ENCODE assay signal across 10 mouse cellular contexts in genomic region chr13:49129845-49130244, GRCm38 (mm10). TPM values are rescaled to one million over a fixed set of nuclear protein-coding genes. Genes with fewer than 3 reads are reported as not detected.
DNase-seq lines count a peak whose midpoint lies in the region; ATAC-seq and TF ChIP-seq lines count a peak whose summit lies in the region.
"Had no signal": no experiment of that assay in that cellular context is flagged by ENCODE, and none has a peak within 500 bp of the region (broad histone marks: within the 10 kb centered on the region; RNA-seq: fewer than 3 reads in every experiment).

No protein-coding gene starts in this region.

- H3K9ac ChIP-seq in hindbrain, embryonic 11.5 days (ENCODE audit: low read depth, low read length), result no peak overlapping the region
- H3K9ac ChIP-seq in midbrain, postnatal 0 days (replicated peaks; ENCODE audit: low read length, poor library complexity, severe bottlenecking), result no peak overlapping the region
- H3K9ac ChIP-seq: stomach, embryonic 15.5 days had no signal

- 6% methylated on average over 4 of the region's 4 CpGs for WGBS in hindbrain, embryonic 11.5 days
- 4% methylated on average over 4 of the region's 4 CpGs for WGBS in midbrain, postnatal 0 days
- 93% methylated on average over 4 of the region's 4 CpGs for WGBS in thymus, adult 2 months

- no peak for TF ChIP-seq CTCF in midbrain, postnatal 0 days (IDR thresholded peaks at IDR 0.05)
- no peak for TF ChIP-seq CTCF in thymus, adult 2 months (IDR thresholded peaks at IDR 0.05; ENCODE audit: borderline replicate concordance, control insufficient read depth, extremely low read depth, insufficient read depth, low read length, poor library complexity)

- no peaks in the 10 kb centered on the region for H3K27me3 ChIP-seq in hindbrain, embryonic 11.5 days (ENCODE audit: control insufficient read depth, insufficient read depth, low read length)
- H3K27me3 ChIP-seq in midbrain, postnatal 0 days (ENCODE audit: insufficient read depth, low read length), result no peaks in the 10 kb centered on the region
- H3K27me3 ChIP-seq in thymus, adult 2 months (ENCODE audit: control insufficient read depth, insufficient read depth, low read length), result no peaks in the 10 kb centered on the region
- H3K27me3 ChIP-seq: stomach, embryonic 15.5 days had no signal

- H3K27ac ChIP-seq in hindbrain, embryonic 11.5 days (ENCODE audit: low read depth, low read length), result peak overlapping the region; percentile 17; the same call in 1 of the 2 replicates
- H3K27ac ChIP-seq in midbrain, postnatal 0 days (ENCODE audit: low read depth, low read length), result peak overlapping the region; percentile 44
- no peak overlapping the region for H3K27ac ChIP-seq in thymus, adult 2 months (ENCODE audit: control insufficient read depth, insufficient read depth, low read length)
- H3K27ac ChIP-seq: stomach, embryonic 15.5 days had no signal

- H3K36me3 ChIP-seq in hindbrain, embryonic 11.5 days (ENCODE audit: control insufficient read depth, insufficient read depth, low read length), result no peaks in the 10 kb centered on the region; the same call in 1 of the 2 replicates
- H3K36me3 ChIP-seq in midbrain, postnatal 0 days (ENCODE audit: insufficient read depth, low read length), result no peaks in the 10 kb centered on the region
- no peaks in the 10 kb centered on the region for H3K36me3 ChIP-seq in thymus, adult 2 months (ENCODE audit: control insufficient read depth, insufficient read depth, low read length)
- H3K36me3 ChIP-seq: stomach, embryonic 15.5 days had no signal

- H3K4me3 ChIP-seq in hindbrain, embryonic 11.5 days (ENCODE audit: low read depth, low read length), result no peak overlapping the region
- no peak overlapping the region for H3K4me3 ChIP-seq in midbrain, postnatal 0 days (ENCODE audit: low read depth, low read length)
- no peak overlapping the region for H3K4me3 ChIP-seq in thymus, adult 2 months (ENCODE audit: control insufficient read depth, insufficient read depth, low read length)
- H3K4me3 ChIP-seq: erythroblast, embryonic 14.5 days; stomach, embryonic 15.5 days had no signal

- TF ChIP-seq POLR2A in thymus, adult 2 months (IDR thresholded peaks at IDR 0.05; ENCODE audit: control insufficient read depth, extremely low read depth, insufficient read depth, low read length, poor library complexity), result no peak

- H3K4me1 ChIP-seq in hindbrain, embryonic 11.5 days (replicated peaks; ENCODE audit: control insufficient read depth, insufficient read depth, low read length), result peaks cover 20% of the 10 kb centered on the region
- H3K4me1 ChIP-seq in midbrain, postnatal 0 days (ENCODE audit: insufficient read depth, low read length), result peaks cover 33% of the 10 kb centered on the region
- H3K4me1 ChIP-seq in thymus, adult 2 months (replicated peaks; ENCODE audit: control insufficient read depth, insufficient read depth, low read length), result peaks cover 24% of the 10 kb centered on the region

- no peaks in the 10 kb centered on the region for H3K9me3 ChIP-seq in hindbrain, embryonic 11.5 days (ENCODE audit: control insufficient read depth, low read length)
- no peaks in the 10 kb centered on the region for H3K9me3 ChIP-seq in midbrain, postnatal 0 days (ENCODE audit: low read length)
- H3K9me3 ChIP-seq: stomach, embryonic 15.5 days had no signal

- no peak overlapping the region for H3K4me2 ChIP-seq in hindbrain, embryonic 11.5 days (replicated peaks; ENCODE audit: low read depth, low read length)
- H3K4me2 ChIP-seq in midbrain, postnatal 0 days (ENCODE audit: low read depth, low read length, poor library complexity, severe bottlenecking), result peak overlapping the region; percentile 26
- H3K4me2 ChIP-seq: stomach, embryonic 15.5 days had no signal

- peak; percentile 54 for DNase-seq in testis, postnatal 10 days (ENCODE audit: low spot score)
- DNase-seq in testis, postnatal 14 days (ENCODE audit: low spot score), result no peak
- peak; percentile 54 to 57 for DNase-seq in frontal cortex, postnatal 14 days (ENCODE audit: low spot score in 2 of 2)
- peak; percentile 39 for DNase-seq in hindbrain, embryonic 11.5 days (ENCODE audit: low spot score)
- DNase-seq in midbrain, postnatal 0 days (ENCODE audit: low spot score), result peak; percentile 78
- DNase-seq in thymus, adult 2 months, result no peak
- no peak for DNase-seq in lung, postnatal 14 days
- DNase-seq in lung, adult 18-20 months, result no peak

- peak; percentile 30; the same call in 1 of the 2 replicates for ATAC-seq in hindbrain, embryonic 11.5 days (ENCODE audit: low FRiP score)
- ATAC-seq in midbrain, postnatal 0 days (ENCODE audit: low FRiP score), result no peak

RNA-seq across cellular contexts. Expression of gene Wnk2, which starts 18.0 kb away (rescaled TPM):
- 8.5 and 11.0 TPM in 2 replicates for polyA plus RNA-seq in hindbrain, embryonic 11.5 days (2014; fragmentation: Nextera tagmentation; extraction: Ambion mirVana)
- total RNA-seq in midbrain, postnatal 0 days (2014; rRNA removed), result 62.9 and 63.4 TPM in 2 replicates
- 15.2 and 17.7 TPM in 2 replicates for polyA plus RNA-seq in midbrain, postnatal 0 days (2015; fragmentation: Nextera tagmentation; extraction: Ambion mirVana)
- polyA plus RNA-seq in thymus, adult 2 months (2012; rRNA removed), result 2.3 and 3.9 TPM in 2 replicates
- polyA plus RNA-seq: erythroblast, embryonic 14.5 days had no signal

RNA-seq across cellular contexts. Expression of gene Ninj1, which starts 57.4 kb away (rescaled TPM):
- polyA plus RNA-seq in hindbrain, embryonic 11.5 days (2014; fragmentation: Nextera tagmentation; extraction: Ambion mirVana), result 20.6 and 21.5 TPM in 2 replicates
- total RNA-seq in midbrain, postnatal 0 days (2014; rRNA removed), result 19.4 and 29.7 TPM in 2 replicates
- 34.8 and 36.5 TPM in 2 replicates for polyA plus RNA-seq in midbrain, postnatal 0 days (2015; fragmentation: Nextera tagmentation; extraction: Ambion mirVana)
- 98.1 and 113 TPM in 2 replicates for polyA plus RNA-seq in thymus, adult 2 months (2012; rRNA removed)

Comparison
In these comparisons a context has a peak if more than half of its experiments do, and no peak if none do; other contexts are left out.
1. DNase-seq: peak in testis, postnatal 10 days (single experiment), frontal cortex, postnatal 14 days (2 of 2), hindbrain, embryonic 11.5 days (single experiment) and midbrain, postnatal 0 days (single experiment); none in testis, postnatal 14 days (single experiment), thymus, adult 2 months (single experiment), lung, postnatal 14 days (single experiment) and lung, adult 18-20 months (0 of 2).